Mouse (Mus musculus) ES-E14 (cell line): ENCODE measurements at regions not wholly inside any gene's neighbourhood (a gene's known extent, or its start where the extent isn't known, plus 50 kb on each side); places are given as distances from the start of the nearest gene placed in this dataset.

Source experiments
- CHD2 ChIP-seq: IDR thresholded peaks from 2 replicates; pipeline ENCODE4 v1.6.1; 2014; ENCODE audit warnings: mild to moderate bottlenecking, low read depth, low read length, inconsistent platforms
- MAFK ChIP-seq: IDR thresholded peaks from 2 replicates; pipeline ENCODE4 v1.6.1; 2014; ENCODE audit warnings: mild to moderate bottlenecking, low read depth, low read length, inconsistent platforms; ENCODE audit not compliant: insufficient read depth

DNA sequence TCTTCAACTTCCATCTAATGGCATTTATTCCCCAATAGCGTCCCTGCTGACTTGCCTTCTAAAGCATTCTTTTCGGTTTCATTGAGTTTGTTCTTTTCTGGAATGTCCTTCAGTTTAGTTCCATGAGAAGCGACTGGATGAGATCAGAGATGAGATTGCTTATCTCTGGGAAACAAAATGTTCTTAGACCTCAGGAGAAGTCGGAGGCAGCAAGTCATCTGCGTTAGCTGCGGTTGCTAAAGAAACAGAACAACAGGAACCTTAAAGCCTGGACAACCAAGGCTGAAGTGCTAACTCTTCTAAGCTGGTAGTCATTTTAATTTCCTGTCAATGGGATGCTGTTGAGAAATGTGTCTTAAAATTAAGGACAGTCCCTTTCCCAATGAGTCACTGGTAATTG lies 365.3 kb downstream of the Pbx1 start:
- no peak for TF ChIP-seq MAFK
- no peak for TF ChIP-seq CHD2
